Mouse (Mus musculus): ENCODE measurements at regions not wholly inside any gene's neighbourhood (a gene's known extent, or its start where the extent isn't known, plus 50 kb on each side); places are given as distances from the start of the nearest gene placed in this dataset.

DNA sequence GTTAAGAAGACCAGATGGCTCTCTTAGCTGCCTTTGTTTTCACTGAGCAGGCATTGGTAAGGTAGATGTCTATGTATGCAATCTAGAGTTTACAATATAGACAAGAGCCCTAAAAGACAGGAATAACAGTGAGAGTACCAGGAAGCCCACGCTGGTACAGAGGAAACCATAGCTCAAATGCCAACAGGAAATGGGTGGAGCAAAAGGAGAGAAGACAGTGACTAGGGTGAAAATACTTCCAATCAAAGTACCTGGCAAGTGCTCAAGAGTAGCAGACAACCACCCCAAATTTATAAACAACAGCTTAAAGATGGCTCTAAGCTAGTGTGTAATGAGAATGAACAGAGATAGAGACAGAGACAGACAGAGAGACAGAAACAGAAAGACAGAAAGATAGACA is 151.5 kb upstream of the Negr1 start:
- no peak for DNase-seq (ENCODE audit: extremely low spot score, low spot score)

DNA sequence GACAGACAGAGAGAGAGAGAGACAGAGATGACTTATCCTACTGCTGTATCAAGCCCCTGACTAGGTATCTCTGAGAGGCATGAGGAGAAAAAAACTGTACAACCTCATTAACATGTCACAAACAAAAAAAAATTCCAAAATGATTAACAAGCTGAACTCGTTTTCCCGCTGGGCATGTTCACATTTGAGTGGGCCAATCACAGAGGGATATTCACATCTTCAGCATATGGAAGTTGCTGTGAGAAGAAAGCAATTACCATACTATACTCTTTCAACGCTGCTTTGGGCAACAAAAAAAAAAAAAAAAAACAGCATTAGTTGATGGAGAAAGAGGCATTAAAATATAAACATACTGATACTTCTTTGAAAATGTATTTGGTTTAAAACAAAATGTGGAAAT is 148.8 kb upstream of the Negr1 start:
- no peak for DNase-seq (ENCODE audit: extremely low spot score, low spot score)

DNA sequence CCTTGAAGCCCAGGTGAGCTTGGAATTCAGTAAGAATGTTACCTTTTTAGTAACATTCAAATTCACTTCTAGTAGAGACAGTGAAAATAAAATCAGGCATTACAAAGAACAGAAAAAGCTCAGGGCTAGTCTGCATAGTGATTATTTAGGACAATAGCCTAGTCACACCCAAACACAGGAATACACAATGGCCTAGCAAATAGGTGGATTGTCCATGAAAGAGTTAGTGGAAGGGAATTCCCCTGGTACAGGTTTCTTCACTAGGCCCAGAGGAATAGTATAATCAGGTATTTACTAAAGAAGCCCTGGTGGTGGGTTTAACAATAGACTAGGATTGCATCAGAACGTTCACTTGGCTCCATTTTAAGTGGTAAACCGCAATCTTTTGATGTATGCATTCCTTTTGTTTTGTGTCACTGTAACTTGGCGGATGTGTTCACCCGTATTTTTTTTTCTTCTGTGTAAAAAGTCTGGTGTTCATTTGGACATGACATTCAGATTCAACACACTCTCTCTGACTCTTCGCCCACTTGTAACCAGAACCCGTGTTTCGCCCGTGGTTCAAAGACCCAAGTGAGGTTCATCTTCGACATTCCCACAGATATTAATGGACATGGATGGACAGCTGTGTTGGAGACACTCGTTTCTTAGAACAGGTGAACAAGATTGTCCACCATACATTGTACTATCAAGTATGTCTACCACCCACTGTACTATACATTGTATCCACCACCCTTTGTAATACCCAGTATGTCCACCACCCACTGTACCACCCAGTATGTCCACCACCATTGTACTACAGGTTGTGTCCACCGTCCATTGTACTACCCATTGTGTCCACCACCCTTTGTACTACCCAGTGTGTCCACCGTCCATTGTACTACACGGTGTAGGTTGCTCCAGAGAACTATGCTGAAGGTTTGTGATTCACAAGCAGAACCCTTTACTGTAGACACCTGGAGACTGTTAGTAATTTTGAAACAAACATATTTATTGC is 146.9 kb upstream of the Negr1 start:
- DNase-seq (ENCODE audit: extremely low spot score, low spot score) = no peak

DNA sequence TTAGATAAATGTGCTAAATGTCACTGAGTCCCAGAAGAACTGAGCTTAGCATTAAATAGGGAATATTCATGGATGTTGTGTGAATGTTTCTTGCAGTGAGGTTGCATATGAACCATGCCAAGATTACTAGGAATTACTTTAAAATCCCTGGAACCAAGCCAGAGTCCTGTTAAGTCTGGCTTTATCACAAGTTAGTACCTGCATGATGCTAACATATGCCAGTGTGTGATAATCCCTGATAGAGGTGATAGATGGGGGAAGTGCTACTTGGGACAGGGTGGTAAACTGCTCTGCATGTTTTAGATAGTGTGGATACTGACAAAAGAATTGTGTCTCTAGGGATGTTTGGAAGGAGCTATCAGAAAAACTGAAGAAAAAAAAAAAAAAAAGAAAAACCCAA is 143.5 kb upstream of the Negr1 start:
- no peak for DNase-seq (ENCODE audit: extremely low spot score, low spot score)

DNA sequence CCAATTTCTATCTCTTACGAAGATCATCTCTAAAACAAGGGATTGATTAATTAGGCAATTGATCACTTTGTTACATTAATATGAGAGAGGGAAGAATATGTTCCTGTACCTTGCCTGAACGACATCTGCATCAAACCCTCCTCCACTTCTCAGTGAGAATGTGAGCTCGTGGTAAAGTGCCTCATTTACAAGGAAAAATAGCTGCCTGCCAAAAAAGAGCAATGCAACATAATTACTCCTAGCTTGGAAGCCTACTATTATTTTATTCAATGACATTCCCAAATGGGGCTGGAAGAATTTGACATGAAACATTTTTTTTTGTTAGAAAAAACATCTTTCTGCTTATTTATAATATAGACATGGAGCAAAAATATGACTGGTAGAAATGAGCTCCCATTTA is 138.5 kb upstream of the Negr1 start:
- DNase-seq (ENCODE audit: extremely low spot score, low spot score) = no peak

DNA sequence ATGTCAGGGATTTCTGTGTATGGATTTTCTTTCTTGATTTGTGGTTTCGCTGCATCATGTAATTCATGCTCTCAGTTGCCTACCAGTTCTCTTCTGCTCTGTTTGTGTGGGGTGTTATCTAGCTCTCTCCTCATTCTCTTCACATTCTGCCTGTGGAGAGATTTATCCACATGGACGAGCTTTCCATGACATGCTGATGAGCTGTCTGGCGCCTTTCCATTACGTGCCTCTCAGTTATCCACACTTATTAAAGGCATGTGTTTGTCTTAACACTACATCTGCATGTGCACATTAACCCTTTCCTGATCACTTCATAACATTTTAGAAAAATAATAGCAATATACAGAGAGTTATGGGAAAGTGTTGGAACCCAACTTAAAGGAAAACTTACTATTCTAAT is 106.6 kb upstream of the Negr1 start:
- no peak for DNase-seq (ENCODE audit: extremely low spot score, low spot score)

DNA sequence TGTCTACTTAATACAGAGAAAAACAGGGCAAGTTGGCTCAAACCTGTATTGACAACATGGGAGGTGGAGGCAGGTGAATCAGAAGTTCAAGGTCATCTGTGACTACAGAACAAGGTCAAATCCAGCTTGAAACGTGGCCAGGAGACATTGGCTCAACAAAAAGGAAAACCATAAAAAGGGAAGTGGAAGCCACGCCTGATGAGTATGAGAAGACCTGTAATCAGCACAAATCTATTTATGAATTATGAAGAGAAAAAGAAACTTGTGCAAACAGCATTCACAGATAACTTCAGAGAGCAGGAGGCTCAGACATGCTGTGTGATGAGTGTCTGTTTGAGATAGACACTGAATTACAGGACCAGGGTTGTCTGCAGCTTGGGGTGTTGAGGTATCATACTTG is 98.3 kb upstream of the Negr1 start:
- DNase-seq (ENCODE audit: extremely low spot score, low spot score) = no peak

DNA sequence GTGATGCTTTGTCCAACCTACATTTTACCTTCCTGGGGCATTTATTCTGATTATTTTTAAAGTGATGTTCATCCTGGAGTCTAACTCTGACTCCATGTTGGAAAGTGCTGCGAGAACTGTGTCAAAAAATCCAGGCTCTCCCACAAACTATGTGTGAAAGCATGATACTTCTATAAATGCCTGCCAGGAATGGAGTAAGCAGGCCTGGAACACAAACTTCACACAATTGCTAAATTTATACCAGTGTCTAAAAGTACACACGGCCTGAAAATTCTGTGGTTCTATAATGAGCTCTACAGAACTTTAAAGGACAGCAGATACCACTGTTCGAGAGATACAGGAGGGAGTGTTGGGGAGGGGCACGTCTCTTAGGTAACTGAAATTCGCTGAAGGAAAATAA is 96.0 kb upstream of the Negr1 start:
- DNase-seq (ENCODE audit: extremely low spot score, low spot score) = no peak

DNA sequence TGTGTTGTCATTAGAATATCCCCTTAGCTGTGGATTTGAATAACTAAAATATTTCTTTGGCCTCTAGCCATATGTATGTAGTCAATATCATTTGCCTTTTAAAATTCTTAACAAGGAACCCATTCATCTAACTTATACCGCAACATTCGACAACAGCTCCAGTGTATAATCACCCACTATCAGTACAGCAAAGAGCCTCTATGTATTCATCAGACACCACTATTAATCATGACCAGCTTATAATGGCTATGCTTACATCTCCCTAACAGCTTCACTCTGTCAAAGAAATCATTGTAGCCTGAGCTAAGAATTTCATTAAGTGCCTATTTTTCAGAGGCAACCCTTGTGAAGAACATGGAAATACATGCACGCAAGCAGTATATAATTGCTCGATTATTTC is 88.9 kb upstream of the Negr1 start:
- DNase-seq (ENCODE audit: extremely low spot score, low spot score) = no peak

All from neural tube, embryonic 10.5 days (tissue).